Mouse (Mus musculus) ovary, postnatal 10 days (tissue): ENCODE measurements around the gene Il1rapl1.

Experiments used
- DNase-seq: peaks from one replicate; pipeline ENCODE4 v3.0.0; 2022; ENCODE audit warnings: low spot score

The Il1rapl1 gene

GRCm38 (mm10) chrX:87600914-87601313, 514.5 kb downstream of the Il1rapl1 start:
- DNase-seq, result no peak

GRCm38 (mm10) chrX:87507997-87508396, 607.4 kb downstream of the Il1rapl1 start:
- DNase-seq, result no peak

- DNase-seq, result no peak
These were observed 612.8 kb downstream of the Il1rapl1 start for GRCm38 (mm10) chrX:87502604-87503003.

- DNase-seq, result no peak
These were observed 632.0 kb downstream of the Il1rapl1 start for GRCm38 (mm10) chrX:87483416-87483815.

- DNase-seq, result peak; percentile 65
These were observed 877.3 kb downstream of the Il1rapl1 start for GRCm38 (mm10) chrX:87238191-87238590.

- no peak for DNase-seq
These were observed 890.2 kb downstream of the Il1rapl1 start for GRCm38 (mm10) chrX:87225280-87225679.

- DNase-seq, result no peak
These were observed 1113.1 kb downstream of the Il1rapl1 start for GRCm38 (mm10) chrX:87002296-87002695.

GRCm38 (mm10) chrX:86955126-86955525, 1160.3 kb downstream of the Il1rapl1 start:
- no peak for DNase-seq

- no peak for DNase-seq
These were observed 1160.8 kb downstream of the Il1rapl1 start for GRCm38 (mm10) chrX:86954614-86955013.

- no peak for DNase-seq
These were observed 1164.5 kb downstream of the Il1rapl1 start for GRCm38 (mm10) chrX:86950940-86951339.

GRCm38 (mm10) chrX:86949112-86949511, 1166.3 kb downstream of the Il1rapl1 start:
- no peak for DNase-seq

- DNase-seq, result no peak
These were observed 1260.6 kb downstream of the Il1rapl1 start for GRCm38 (mm10) chrX:86854835-86855234.

GRCm38 (mm10) chrX:86808218-86808617, 1307.2 kb downstream of the Il1rapl1 start:
- DNase-seq, result no peak

GRCm38 (mm10) chrX:86802725-86803124, 1312.7 kb downstream of the Il1rapl1 start:
- DNase-seq, result no peak

GRCm38 (mm10) chrX:86728803-86729202, 1386.6 kb downstream of the Il1rapl1 start:
- no peak for DNase-seq
